Mouse (Mus musculus) myocyte (in vitro differentiated cells): ENCODE measurements around the gene Ms4a15. TPM values are rescaled to one million over a fixed set of nuclear protein-coding genes. Genes with fewer than 3 reads are reported as not detected.
A peak's percentile ranks its signal among the peaks of the same experiment; 100 is the strongest.

Source experiments
- H3K27me3 ChIP-seq: one replicate; pipeline ENCODE4 v1.6.1; 2011; ENCODE audit not compliant: control insufficient read depth, insufficient read depth, insufficient read length
- H3K36me3 ChIP-seq: one replicate; pipeline ENCODE4 v1.6.1; 2011; ENCODE audit not compliant: control insufficient read depth, insufficient read depth
- H3K4me2 ChIP-seq: one replicate; pipeline ENCODE4 v1.6.1; 2011; ENCODE audit warnings: low read depth, control low read depth
- H3K4me3 ChIP-seq: one replicate; pipeline ENCODE4 v1.5.1; 2011; ENCODE audit warnings: mild to moderate bottlenecking, control low read depth, moderate library complexity
- H3K79me2 ChIP-seq: one replicate; pipeline ENCODE4 v1.6.1; 2011; ENCODE audit not compliant: control insufficient read depth, insufficient read depth
- H3ac ChIP-seq: one replicate; pipeline ENCODE4 v1.6.1; 2011; ENCODE audit not compliant: control insufficient read depth, insufficient read length
- CEBPB ChIP-seq: IDR thresholded peaks from 2 replicates; pipeline ENCODE4 v1.6.1; 2011; ENCODE audit warnings: mild to moderate bottlenecking, moderate library complexity; ENCODE audit not compliant: poor library complexity, insufficient read depth, severe bottlenecking
- E2F4 ChIP-seq: IDR thresholded peaks from one replicate; pipeline ENCODE4 v1.6.1; 2011; ENCODE audit warnings: mild to moderate bottlenecking, control low read depth, moderate library complexity; ENCODE audit not compliant: insufficient read depth
- MAX ChIP-seq: IDR thresholded peaks from one replicate; pipeline ENCODE4 v1.6.1; 2011; ENCODE audit warnings: low read depth, mild to moderate bottlenecking, control low read depth
- MYOD1 ChIP-seq, 3 experiments: IDR thresholded peaks; one replicate each; pipeline ENCODE4 v1.6.1; 2011; ENCODE audit warnings: control low read depth in 2 of 3, low read depth in 2 of 3, mild to moderate bottlenecking in 2 of 3, moderate library complexity in 1 of 3; ENCODE audit not compliant: insufficient read length in 2 of 3, control insufficient read depth in 1 of 3
- MYOG ChIP-seq, 3 experiments: IDR thresholded peaks; one replicate each; pipeline ENCODE4 v1.6.1; 2011; ENCODE audit warnings: control low read depth in 2 of 3, low read depth in 2 of 3, mild to moderate bottlenecking in 2 of 3; ENCODE audit not compliant: insufficient read length in 2 of 3, control insufficient read depth in 1 of 3, insufficient read depth in 1 of 3
- POLR2A ChIP-seq: IDR thresholded peaks from one replicate; pipeline ENCODE4 v1.6.1; 2011; ENCODE audit warnings: low read depth, mild to moderate bottlenecking, control low read depth, moderate library complexity; ENCODE audit not compliant: insufficient read length
- POLR2AphosphoS2 ChIP-seq: IDR thresholded peaks from one replicate; pipeline ENCODE4 v1.6.1; 2011; ENCODE audit warnings: low read depth, control low read depth; ENCODE audit not compliant: insufficient read length
- REST ChIP-seq: IDR thresholded peaks from one replicate; pipeline ENCODE4 v1.6.1; 2011; ENCODE audit warnings: mild to moderate bottlenecking, control low read depth, moderate library complexity; ENCODE audit not compliant: insufficient read depth, insufficient read length
- SRF ChIP-seq: IDR thresholded peaks from one replicate; pipeline ENCODE4 v1.6.1; 2011; ENCODE audit warnings: low read depth; ENCODE audit not compliant: control insufficient read depth, insufficient read length
- TCF12 ChIP-seq: IDR thresholded peaks from one replicate; pipeline ENCODE4 v1.6.1; 2011; ENCODE audit warnings: mild to moderate bottlenecking, control low read depth; ENCODE audit not compliant: poor library complexity, insufficient read depth, severe bottlenecking
- TCF3 ChIP-seq: IDR thresholded peaks from one replicate; pipeline ENCODE4 v1.6.1; 2011; ENCODE audit warnings: low read depth, control low read depth; ENCODE audit not compliant: insufficient read length
- USF1 ChIP-seq: IDR thresholded peaks from one replicate; pipeline ENCODE4 v1.6.1; 2011; ENCODE audit warnings: low read depth, mild to moderate bottlenecking, control low read depth, moderate library complexity
- polyA plus RNA-seq: library from polyadenylated mRNA; unstranded; fragments of >200 nt; fragmentation: generic; extraction: Trizol; gene quantifications from one replicate; pipeline ENCODE4 v1.2.1, GENCODE M21; 2012; ENCODE audit warnings: missing spikeins

The Ms4a15 gene
- polyA plus RNA-seq, 1 experiment, result not detected

DNA sequence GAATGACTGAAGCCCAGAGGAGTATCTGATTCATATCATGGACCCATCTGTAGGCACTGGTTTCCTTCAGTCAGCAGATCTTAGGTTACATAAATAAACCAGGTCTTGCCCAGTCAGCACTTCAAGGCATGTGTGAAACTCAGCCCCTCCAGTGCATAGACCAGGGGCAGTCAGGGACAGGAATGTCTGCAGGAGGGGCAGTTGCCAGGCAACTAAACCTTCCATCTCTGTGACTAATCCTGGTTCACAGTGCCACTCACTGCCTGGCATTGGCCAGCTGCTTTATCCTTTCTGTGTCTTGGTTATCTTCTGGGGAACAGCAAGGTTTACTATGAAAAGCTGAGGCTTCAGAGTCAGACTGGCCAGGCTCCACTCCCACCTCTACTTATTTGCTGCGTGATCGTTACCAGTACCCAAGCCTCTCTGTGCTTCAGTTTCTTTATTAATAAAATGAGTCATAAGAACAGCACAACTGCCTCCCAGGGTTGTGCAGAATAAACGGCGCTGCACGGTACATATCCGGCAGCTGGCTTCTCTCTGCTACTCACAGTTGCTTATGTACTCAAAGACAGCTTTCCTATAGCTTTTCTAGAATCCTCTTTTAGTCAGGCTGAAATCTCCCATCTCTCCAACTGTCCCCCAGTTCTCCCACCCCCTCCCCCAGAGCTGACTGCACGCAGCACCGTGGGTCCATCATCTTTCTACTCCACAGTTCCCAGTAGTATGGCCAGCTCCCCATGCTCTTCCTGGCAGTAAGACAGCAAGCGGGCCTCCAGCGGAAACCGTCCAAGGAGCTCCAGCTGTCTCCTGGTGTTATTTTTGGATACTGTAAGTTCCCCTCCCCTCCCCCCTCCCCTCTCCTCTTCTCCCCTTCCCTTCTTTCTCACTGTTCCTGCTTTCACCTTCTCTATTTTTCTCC lies 40.8 kb downstream of the Ms4a15 start:
- Histone ChIP-seq H3K36me3 (no peaks in the 10 kb centered on the region), H3ac (no peak overlapping the region), H3K4me3 (no peak overlapping the region), H3K27me3 (no peaks in the 10 kb centered on the region), H3K4me2 (peak overlapping the region; percentile 72), H3K79me2 (peaks cover 14% of the 10 kb centered on the region)
- peak; percentile 54 to 77 (median 56) for TF ChIP-seq MYOD1 (IDR thresholded peaks at IDR 0.05; ENCODE audit: control insufficient read depth in 1 of 3, insufficient read length in 2 of 3, low read depth in 2 of 3)
- no peak for TF ChIP-seq USF1
- TF ChIP-seq MAX, result no peak
- peak in 2 of 3 experiments; percentile 80 to 82 for TF ChIP-seq MYOG (IDR thresholded peaks at IDR 0.05; ENCODE audit: control insufficient read depth in 1 of 3, insufficient read depth in 1 of 3, insufficient read length in 2 of 3, low read depth in 2 of 3)
- TF ChIP-seq POLR2A, result no peak
- TF ChIP-seq TCF3, result no peak
- no peak for TF ChIP-seq SRF

- Histone ChIP-seq H3K27me3 (no peaks in the 10 kb centered on the region), H3ac (no peak overlapping the region), H3K79me2 (peaks cover 30% of the 10 kb centered on the region), H3K36me3 (no peaks in the 10 kb centered on the region), H3K4me3 (peak overlapping the region; percentile 95), H3K4me2 (peak overlapping the region; percentile 86)
- TF ChIP-seq E2F4 (no peak), MYOG (IDR thresholded peaks at IDR 0.05; ENCODE audit: control insufficient read depth in 1 of 3, insufficient read depth in 1 of 3, insufficient read length in 2 of 3, low read depth in 2 of 3) (no peak), TCF12 (no peak), MYOD1 (IDR thresholded peaks at IDR 0.05; ENCODE audit: control insufficient read depth in 1 of 3, insufficient read length in 2 of 3, low read depth in 2 of 3) (no peak), SRF (no peak), POLR2AphosphoS2 (no peak), USF1 (no peak), REST (no peak), POLR2A (no peak), TCF3 (no peak), CEBPB (no peak), MAX (no peak)
Measured at GRCm38 (mm10) chr19:10949558-10949957, 43.5 kb downstream of the Ms4a15 start.

DNA sequence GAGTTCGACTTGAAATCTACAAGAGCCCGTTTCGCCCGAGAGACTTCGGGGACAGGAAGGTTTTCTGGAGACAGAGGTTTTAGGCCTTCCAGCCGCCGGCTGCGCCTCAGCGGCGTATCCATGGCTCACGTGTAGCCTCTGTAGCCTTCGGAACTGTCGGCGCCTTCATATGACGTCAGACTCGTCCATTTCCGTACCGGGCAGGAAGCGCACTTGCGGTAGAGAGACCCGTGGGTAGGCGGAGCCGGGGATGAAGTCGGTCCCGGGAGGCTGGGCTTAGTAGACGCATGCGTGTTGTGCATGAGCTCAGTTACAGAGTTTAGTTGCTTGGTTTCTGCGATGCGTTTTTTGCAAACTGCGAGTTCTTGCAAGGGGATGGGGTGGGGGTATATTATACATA lies 43.9 kb downstream of the Ms4a15 start, which contains the start of gene Ccdc86:
Gene Ccdc86 (minus strand): TSS at position 155 of the 400 bp plus-strand sequence.
- Histone ChIP-seq H3K79me2 (peaks cover 30% of the 10 kb centered on the region), H3K27me3 (no peaks in the 10 kb centered on the region), H3K36me3 (no peaks in the 10 kb centered on the region), H3K4me2 (peak within 1 kb of the TSS; percentile 86), H3K4me3 (peak within 1 kb of the TSS; percentile 95), H3ac (peak within 1 kb of the TSS; percentile 34)
- TF ChIP-seq TCF12, result no peak
- TF ChIP-seq SRF, result peak; percentile 74
- TF ChIP-seq POLR2AphosphoS2, result peak; percentile 75
- TF ChIP-seq MYOG (IDR thresholded peaks at IDR 0.05; ENCODE audit: control insufficient read depth in 1 of 3, insufficient read depth in 1 of 3, insufficient read length in 2 of 3, low read depth in 2 of 3), result no peak
- peak; percentile 74 for TF ChIP-seq POLR2A
- TF ChIP-seq USF1, result peak; percentile 58
- TF ChIP-seq MAX, result peak; percentile 91

DNA sequence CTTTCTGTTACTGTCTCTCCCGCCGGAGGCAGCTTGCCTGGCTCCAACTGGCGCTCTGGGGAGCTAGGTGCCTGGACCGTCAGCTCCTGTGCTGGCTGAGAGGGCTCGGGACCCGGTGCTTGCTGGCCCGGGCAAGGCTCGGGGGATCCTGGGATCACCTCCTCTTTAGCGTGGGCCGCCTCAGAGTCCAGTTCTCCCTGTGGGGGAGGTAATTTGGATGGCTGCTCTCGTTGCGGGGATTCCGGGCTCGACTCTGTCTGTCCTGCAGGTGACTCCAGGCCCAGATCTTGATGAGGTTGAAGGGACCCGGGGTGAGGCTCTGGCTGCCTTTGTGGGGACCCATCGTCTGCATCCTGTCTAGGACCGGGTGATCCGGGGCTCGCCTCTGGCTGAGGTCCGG lies 44.6 kb downstream of the Ms4a15 start:
- no peak for TF ChIP-seq USF1
- no peak for TF ChIP-seq REST
- no peak for TF ChIP-seq CEBPB
- no peak for TF ChIP-seq TCF12
- TF ChIP-seq POLR2A, result no peak
- TF ChIP-seq MYOG (IDR thresholded peaks at IDR 0.05; ENCODE audit: control insufficient read depth in 1 of 3, insufficient read depth in 1 of 3, insufficient read length in 2 of 3, low read depth in 2 of 3), result no peak
- TF ChIP-seq POLR2AphosphoS2, result no peak
- no peak for TF ChIP-seq TCF3
- no peak for TF ChIP-seq MAX
- TF ChIP-seq E2F4, result no peak
- no peak for TF ChIP-seq SRF
- TF ChIP-seq MYOD1 (IDR thresholded peaks at IDR 0.05; ENCODE audit: control insufficient read depth in 1 of 3, insufficient read length in 2 of 3, low read depth in 2 of 3), result no peak
- Histone ChIP-seq H3ac (peak overlapping the region; percentile 34), H3K4me2 (peak overlapping the region; percentile 82), H3K4me3 (peak overlapping the region; percentile 95), H3K27me3 (no peaks in the 10 kb centered on the region), H3K36me3 (no peaks in the 10 kb centered on the region), H3K79me2 (peaks cover 30% of the 10 kb centered on the region)
